Mouse (Mus musculus) forebrain, embryonic 10.5 days (tissue): ENCODE data around the gene Gngt2. TPM values are rescaled to one million over a fixed set of nuclear protein-coding genes. Genes with fewer than 3 reads are reported as not detected.

Experiments
- DNase-seq: peaks from one replicate; pipeline ENCODE4 v3.0.0-alpha.2; 2017; ENCODE audit warnings: low spot score; ENCODE audit errors: extremely low spot score
- H3K27ac ChIP-seq: fragments of 300-500 bp; sonication (generic); 2 replicates; pipeline ENCODE4 v1.5.1; 2016; ENCODE audit warnings: mild to moderate bottlenecking
- H3K27me3 ChIP-seq: fragments of 300-500 bp; sonication (generic); 2 replicates; pipeline ENCODE4 v1.6.1; 2016; ENCODE audit warnings: mild to moderate bottlenecking; ENCODE audit not compliant: poor library complexity, severe bottlenecking
- H3K36me3 ChIP-seq: fragments of 300-500 bp; sonication (generic); replicated peaks from 2 replicates; pipeline ENCODE4 v1.6.1; 2016; ENCODE audit warnings: mild to moderate bottlenecking, moderate library complexity
- H3K4me1 ChIP-seq: fragments of 300-500 bp; sonication (generic); 2 replicates; pipeline ENCODE4 v1.6.1; 2016
- H3K4me3 ChIP-seq: fragments of 300-500 bp; sonication (generic); 2 replicates; pipeline ENCODE4 v1.5.1; 2016; ENCODE audit warnings: mild to moderate bottlenecking, moderate library complexity
- H3K9me3 ChIP-seq: fragments of 300-500 bp; sonication (generic); 2 replicates; pipeline ENCODE4 v1.6.1; 2016; ENCODE audit warnings: mild to moderate bottlenecking, moderate library complexity
- WGBS: fragments of 180-500 bp; shearing (Covaris S2); methylation state at CpG from one replicate; pipeline ENCODE4 v1.1.7; 2016; 5-methylcytosine and 5-hydroxymethylcytosine counted together
- polyA plus RNA-seq: library from polyadenylated mRNA; unstranded; fragments of >200 nt; fragmentation: Nextera tagmentation; extraction: Ambion mirVana; gene quantifications from 2 replicates; pipeline ENCODE4 v1.2.1, GENCODE M21; 2016

The Gngt2 gene
- polyA plus RNA-seq, 1 experiment from 2014 or later: 7.3 TPM

GRCm38 (mm10) chr11:95812224-95812623, 24.8 kb upstream of the Gngt2 start:
- Histone ChIP-seq H3K36me3 (no peaks in the 10 kb centered on the region), H3K4me1 (peaks cover 15% of the 10 kb centered on the region), H3K27me3 (0 out of 2 replicates have a peak, but pooled peaks cover 5% of the 10 kb centered on the region), H3K4me3 (no peak overlapping the region), H3K27ac (no peak overlapping the region), H3K9me3 (peaks cover 7% of the 10 kb centered on the region; the same call in 1 of the 2 replicates)
- DNase-seq: no peak
- 76% methylated on average over 4 of the region's 4 CpGs for WGBS

- H3K9me3 ChIP-seq: no peaks in the 10 kb centered on the region
- 92% methylated on average over 2 of the region's 2 CpGs for WGBS
- H3K4me3 ChIP-seq: no peak overlapping the region
- no peaks in the 10 kb centered on the region for H3K36me3 ChIP-seq
- 0 out of 2 replicates have a peak, but pooled peaks cover 5% of the 10 kb centered on the region for H3K27me3 ChIP-seq
- no peak overlapping the region for H3K27ac ChIP-seq
- DNase-seq: no peak
- peaks cover 15% of the 10 kb centered on the region for H3K4me1 ChIP-seq
These were observed 22.9 kb upstream of the Gngt2 start for GRCm38 (mm10) chr11:95814101-95814500.

GRCm38 (mm10) chr11:95814857-95815256, 22.2 kb upstream of the Gngt2 start:
- H3K4me3 ChIP-seq: no peak overlapping the region
- DNase-seq: no peak
- H3K36me3 ChIP-seq: no peaks in the 10 kb centered on the region
- WGBS: 78% methylated on average over 5 of the region's 5 CpGs
- no peak overlapping the region for H3K27ac ChIP-seq
- 0 out of 2 replicates have a peak, but pooled peaks cover 5% of the 10 kb centered on the region for H3K27me3 ChIP-seq
- H3K9me3 ChIP-seq: no peaks in the 10 kb centered on the region
- peaks cover 9% of the 10 kb centered on the region for H3K4me1 ChIP-seq

- no peak overlapping the region for H3K27ac ChIP-seq
- WGBS: 85% methylated on average over 9 of the region's 9 CpGs
- DNase-seq: no peak
These were observed 21.6 kb upstream of the Gngt2 start for GRCm38 (mm10) chr11:95815412-95815811.

GRCm38 (mm10) chr11:95819138-95819537, 17.9 kb upstream of the Gngt2 start:
- DNase-seq: no peak
- no peaks in the 10 kb centered on the region for H3K36me3 ChIP-seq

More at GRCm38 (mm10) chr11:95815412-95815811, 21.6 kb upstream of the Gngt2 start:
- H3K27me3 ChIP-seq: 0 out of 2 replicates have a peak, but pooled peaks cover 5% of the 10 kb centered on the region
- no peaks in the 10 kb centered on the region for H3K9me3 ChIP-seq
- H3K36me3 ChIP-seq: no peaks in the 10 kb centered on the region
- peaks cover 4% of the 10 kb centered on the region for H3K4me1 ChIP-seq
- no peak overlapping the region for H3K4me3 ChIP-seq

GRCm38 (mm10) chr11:95821511-95821910, 15.5 kb upstream of the Gngt2 start:
- Histone ChIP-seq H3K36me3 (no peaks in the 10 kb centered on the region), H3K27ac (no peak overlapping the region), H3K9me3 (no peaks in the 10 kb centered on the region), H3K4me3 (no peak overlapping the region), H3K4me1 (peaks cover 27% of the 10 kb centered on the region), H3K27me3 (peaks cover 50% of the 10 kb centered on the region)
- DNase-seq: no peak
- WGBS: 93% methylated on average over 3 of the region's 3 CpGs

More at GRCm38 (mm10) chr11:95819138-95819537, 17.9 kb upstream of the Gngt2 start:
- no peak overlapping the region for H3K4me3 ChIP-seq
- H3K4me1 ChIP-seq: peaks cover 13% of the 10 kb centered on the region
- no peak overlapping the region for H3K27ac ChIP-seq
- 90% methylated on average over 8 of the region's 8 CpGs for WGBS
- no peaks in the 10 kb centered on the region for H3K9me3 ChIP-seq
- peaks cover 28% of the 10 kb centered on the region for H3K27me3 ChIP-seq

GRCm38 (mm10) chr11:95822437-95822836, 14.6 kb upstream of the Gngt2 start:
- H3K9me3 ChIP-seq: no peaks in the 10 kb centered on the region
- H3K4me1 ChIP-seq: peaks cover 27% of the 10 kb centered on the region
- no peaks in the 10 kb centered on the region for H3K36me3 ChIP-seq
- H3K27me3 ChIP-seq: peaks cover 59% of the 10 kb centered on the region
- H3K4me3 ChIP-seq: no peak overlapping the region
- no peak overlapping the region for H3K27ac ChIP-seq
- no peak for DNase-seq
- WGBS: 96% methylated on average over 4 of the region's 4 CpGs

- H3K27me3 ChIP-seq: peaks cover 78% of the 10 kb centered on the region
- peak; percentile 88 for DNase-seq
- H3K36me3 ChIP-seq: no peaks in the 10 kb centered on the region
- peak within 1 kb of the TSS; percentile 82 for H3K4me3 ChIP-seq
- H3K4me1 ChIP-seq: peaks cover 27% of the 10 kb centered on the region
- WGBS: under 1% methylated on average over 78 of the region's 78 CpGs
- peak within 1 kb of the TSS; percentile 87 for H3K27ac ChIP-seq
- no peaks in the 10 kb centered on the region for H3K9me3 ChIP-seq
These were observed 12.7 kb upstream of the Gngt2 start, which contains the start of gene Phospho1 for GRCm38 (mm10) chr11:95824071-95824876. Phospho1 (plus strand) TSS chr11:95824499.

- WGBS: 1% methylated on average over 11 of the region's 11 CpGs
- H3K27me3 ChIP-seq: peaks cover 84% of the 10 kb centered on the region
- DNase-seq: no peak
These were observed 12.2 kb upstream of the Gngt2 start for GRCm38 (mm10) chr11:95824877-95825243.

GRCm38 (mm10) chr11:95825625-95826024, 11.4 kb upstream of the Gngt2 start:
- no peak for DNase-seq
- Histone ChIP-seq H3K36me3 (no peaks in the 10 kb centered on the region), H3K27me3 (peaks cover 91% of the 10 kb centered on the region), H3K4me3 (peak overlapping the region; percentile 82; the same call in 1 of the 2 replicates), H3K27ac (no peak overlapping the region), H3K4me1 (peaks cover 37% of the 10 kb centered on the region), H3K9me3 (no peaks in the 10 kb centered on the region)
- 68% methylated on average over 3 of the region's 3 CpGs for WGBS

More at GRCm38 (mm10) chr11:95824877-95825243, 12.2 kb upstream of the Gngt2 start:
- peak overlapping the region; percentile 82 for H3K4me3 ChIP-seq
- H3K4me1 ChIP-seq: peaks cover 29% of the 10 kb centered on the region
- no peaks in the 10 kb centered on the region for H3K9me3 ChIP-seq
- H3K27ac ChIP-seq: peak overlapping the region; percentile 87
- no peaks in the 10 kb centered on the region for H3K36me3 ChIP-seq

- H3K27me3 ChIP-seq: peaks cover 95% of the 10 kb centered on the region
- WGBS: 64% methylated on average over 6 of the region's 6 CpGs
These were observed 10.5 kb upstream of the Gngt2 start for GRCm38 (mm10) chr11:95826317-95827167.

GRCm38 (mm10) chr11:95827168-95827447, 9.9 kb upstream of the Gngt2 start:
- WGBS: 41% methylated on average over 3 of the region's 3 CpGs
- H3K27me3 ChIP-seq: peaks cover 96% of the 10 kb centered on the region
- H3K9me3 ChIP-seq: no peaks in the 10 kb centered on the region
- H3K36me3 ChIP-seq: no peaks in the 10 kb centered on the region
- DNase-seq: no peak
- H3K4me1 ChIP-seq: peaks cover 52% of the 10 kb centered on the region
- no peak overlapping the region for H3K27ac ChIP-seq
- no peak overlapping the region for H3K4me3 ChIP-seq

More at GRCm38 (mm10) chr11:95826317-95827167, 10.5 kb upstream of the Gngt2 start:
- Histone ChIP-seq H3K4me3 (no peak overlapping the region), H3K4me1 (peaks cover 46% of the 10 kb centered on the region), H3K36me3 (no peaks in the 10 kb centered on the region), H3K9me3 (no peaks in the 10 kb centered on the region), H3K27ac (no peak overlapping the region)
- no peak for DNase-seq
